Mouse (Mus musculus) bone marrow, adult 2 months (tissue): Measurements from ENCODE around the gene Pyroxd1.

ENCODE experiments used
- CTCF ChIP-seq: fragments of 200-500 bp; IDR thresholded peaks from 2 replicates; pipeline ENCODE4 v1.5.1; 2011; ENCODE audit warnings: low read length, control low read depth; ENCODE audit not compliant: control insufficient read depth, insufficient read depth
- POLR2A ChIP-seq: fragments of 200-500 bp; IDR thresholded peaks from 2 replicates; pipeline ENCODE4 v1.6.1; 2011; ENCODE audit warnings: low read depth, mild to moderate bottlenecking, control low read depth, low read length, borderline replicate concordance; ENCODE audit not compliant: control insufficient read depth

- no peak for TF ChIP-seq CTCF
- no peak for TF ChIP-seq POLR2A
Measured at GRCm38 (mm10) chr6:142369568-142369967, 24.1 kb downstream of the Pyroxd1 start.
